Comparison of ENCODE assay signal across 7 mouse cellular contexts in the genomic region with DNA sequence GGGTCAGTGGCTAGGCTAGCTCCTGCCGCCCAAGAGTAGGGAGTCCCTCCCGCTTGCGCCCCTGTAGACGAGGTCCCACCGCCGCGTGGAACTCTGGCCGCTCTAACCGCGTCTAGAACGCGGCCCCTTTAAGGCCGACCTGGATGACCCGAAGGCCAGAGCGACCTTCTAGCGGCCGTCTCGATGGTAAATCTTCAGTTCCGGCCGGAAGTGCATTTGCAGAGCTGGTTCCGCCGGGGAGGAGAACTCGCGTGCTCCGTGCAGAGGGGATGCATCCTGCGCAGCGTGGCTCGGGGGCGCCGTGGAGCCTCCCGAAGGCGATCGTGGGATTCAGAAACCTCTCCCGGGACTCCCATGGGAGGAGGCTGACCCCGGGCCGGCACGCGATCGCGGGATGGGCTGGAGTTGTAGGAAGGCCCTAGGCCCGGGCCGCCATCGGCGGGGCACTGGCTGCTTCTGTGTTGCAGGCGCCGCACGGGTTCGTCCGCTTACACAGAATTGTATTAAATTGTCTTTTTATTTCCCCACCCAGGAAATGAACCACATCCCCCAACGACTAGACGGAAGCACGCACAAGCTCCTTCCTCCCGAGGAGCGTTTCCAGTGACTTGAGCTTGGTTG. TPM values are rescaled to one million over a fixed set of nuclear protein-coding genes. Genes with fewer than 3 reads are reported as not detected.
DNase-seq lines count a peak whose midpoint lies in the region; ATAC-seq lines count a peak whose summit lies in the region.

No protein-coding gene starts in this region.

- H3K27ac ChIP-seq in intestine, embryonic 14.5 days (ENCODE audit: low read depth): peak overlapping the region; percentile 75
- H3K27ac ChIP-seq in limb, embryonic 10.5 days: peak overlapping the region; percentile 93
- peak overlapping the region; percentile 67 for H3K27ac ChIP-seq in midbrain, embryonic 12.5 days (replicated peaks)

- H3K4me2 ChIP-seq in intestine, embryonic 14.5 days (ENCODE audit: low read length): peak overlapping the region; percentile 98
- H3K4me2 ChIP-seq in midbrain, embryonic 12.5 days (replicated peaks): peak overlapping the region; percentile 99

- under 1% methylated on average over 54 of the region's 54 CpGs for WGBS in intestine, embryonic 14.5 days
- WGBS in limb, embryonic 10.5 days: under 1% methylated on average over 54 of the region's 54 CpGs
- under 1% methylated on average over 54 of the region's 54 CpGs for WGBS in midbrain, embryonic 12.5 days

- peaks cover 30% of the 10 kb centered on the region for H3K36me3 ChIP-seq in intestine, embryonic 14.5 days (ENCODE audit: control insufficient read depth, insufficient read depth, low read length)
- H3K36me3 ChIP-seq in limb, embryonic 10.5 days: peaks cover 38% of the 10 kb centered on the region
- H3K36me3 ChIP-seq in midbrain, embryonic 12.5 days: peaks cover 27% of the 10 kb centered on the region

- no peaks in the 10 kb centered on the region for H3K9me3 ChIP-seq in intestine, embryonic 14.5 days (ENCODE audit: control insufficient read depth, low read length)
- H3K9me3 ChIP-seq in limb, embryonic 10.5 days (replicated peaks): no peaks in the 10 kb centered on the region
- H3K9me3 ChIP-seq in midbrain, embryonic 12.5 days: no peaks in the 10 kb centered on the region

- DNase-seq in adrenal gland, adult 2 months: peak; percentile 91
- peak; percentile 97 for DNase-seq in embryo, embryonic 10.5 days (ENCODE audit: low spot score)
- DNase-seq in gastrocnemius, postnatal 14 days: peak; percentile 87
- peak; percentile 91 for DNase-seq in intestine, embryonic 14.5 days (ENCODE audit: low spot score)
- peak; percentile 91 for DNase-seq in limb, embryonic 10.5 days (ENCODE audit: low spot score)
- peak; percentile 84 for DNase-seq in skeletal muscle tissue, adult 2 months (ENCODE audit: low read depth, low spot score)

- intact Hi-C loops in gastrocnemius, postnatal 14 days (cut with DNase I; ENCODE audit: low total_unique reads): no loop called here

- H3K27me3 ChIP-seq in intestine, embryonic 14.5 days (replicated peaks; ENCODE audit: control insufficient read depth, insufficient read depth, low read length): no peaks in the 10 kb centered on the region
- 0 out of 2 replicates have a peak, but pooled peaks cover 3% of the 10 kb centered on the region for H3K27me3 ChIP-seq in limb, embryonic 10.5 days (ENCODE audit: low read depth, poor library complexity, severe bottlenecking)
- 0 out of 2 replicates have a peak, but pooled peaks cover 3% of the 10 kb centered on the region for H3K27me3 ChIP-seq in midbrain, embryonic 12.5 days

- H3K9ac ChIP-seq in intestine, embryonic 14.5 days (ENCODE audit: low read length): peak overlapping the region; percentile 91
- peak overlapping the region; percentile 87 for H3K9ac ChIP-seq in midbrain, embryonic 12.5 days (replicated peaks)

- peak; percentile 71 for ATAC-seq in intestine, embryonic 14.5 days (replicated peaks; ENCODE audit: low FRiP score, low TSS enrichment, low read depth)
- peak; percentile 72 for ATAC-seq in midbrain, embryonic 12.5 days (ENCODE audit: low FRiP score, low read depth)

- peak overlapping the region; percentile 92 for H3K4me3 ChIP-seq in intestine, embryonic 14.5 days (ENCODE audit: low read depth, low read length)
- H3K4me3 ChIP-seq in limb, embryonic 10.5 days: peak overlapping the region; percentile 88
- peak overlapping the region; percentile 79 for H3K4me3 ChIP-seq in midbrain, embryonic 12.5 days

- H3K4me1 ChIP-seq in intestine, embryonic 14.5 days (replicated peaks; ENCODE audit: control insufficient read depth, insufficient read depth, low read length): peaks cover 23% of the 10 kb centered on the region
- peaks cover 39% of the 10 kb centered on the region for H3K4me1 ChIP-seq in limb, embryonic 10.5 days
- H3K4me1 ChIP-seq in midbrain, embryonic 12.5 days: peaks cover 20% of the 10 kb centered on the region

RNA-seq across cellular contexts. Expression of a gene that starts 38.3 kb away (rescaled TPM):
- total RNA-seq in adrenal gland, adult 2 months (2021): 100 to 1,000 TPM; 117 to 175 TPM
- polyA plus RNA-seq in adrenal gland, adult 2 months (2012; rRNA removed): 140 and 161 TPM in 2 replicates
- 10 to 100 TPM; 58.1 to 58.7 TPM for total RNA-seq in gastrocnemius, postnatal 14 days (2021)
- polyA plus RNA-seq in intestine, embryonic 14.5 days (2014; fragmentation: Nextera tagmentation; extraction: Ambion mirVana): 22.3 and 23.6 TPM in 2 replicates
- polyA plus RNA-seq in limb, embryonic 10.5 days (2016; fragmentation: Nextera tagmentation; extraction: Ambion mirVana): 40.1 and 47.8 TPM in 2 replicates
- 63.7 and 68.9 TPM in 2 replicates for polyA plus RNA-seq in midbrain, embryonic 12.5 days (2016; fragmentation: Nextera tagmentation; extraction: Ambion mirVana)

Comparison
In these comparisons a context has a peak if more than half of its experiments do, and no peak if none do; other contexts are left out.
1. Peak in every context shown above with its lines: DNase-seq, ATAC-seq, H3K4me3 ChIP-seq and H3K27ac ChIP-seq.